Mouse (Mus musculus) hindbrain, embryonic 16.5 days (tissue): ENCODE data around the gene Zfp72. TPM values are rescaled to one million over a fixed set of nuclear protein-coding genes. Genes with fewer than 3 reads are reported as not detected.

ENCODE experiments used
- ATAC-seq: fragments of 200-750 bp; cut with Nextera tagmentation; 2 replicates; pipeline ENCODE4 v1.8.0; 2017; ENCODE audit warnings: moderate TSS enrichment, moderate library complexity
- H3K27ac ChIP-seq: fragments of 300-500 bp; sonication (generic); 2 replicates; pipeline ENCODE4 v1.5.1; 2014; ENCODE audit warnings: low read depth, mild to moderate bottlenecking, control low read depth, low read length, moderate library complexity
- H3K27me3 ChIP-seq: fragments of 300-500 bp; sonication (generic); replicated peaks from 2 replicates; pipeline ENCODE4 v1.6.1; 2014; ENCODE audit warnings: low read length; ENCODE audit not compliant: control insufficient read depth, insufficient read depth
- H3K36me3 ChIP-seq: fragments of 300-500 bp; sonication (generic); 2 replicates; pipeline ENCODE4 v1.6.1; 2014; ENCODE audit warnings: mild to moderate bottlenecking, low read length, moderate library complexity, mixed read lengths; ENCODE audit not compliant: control insufficient read depth, insufficient read depth
- H3K4me1 ChIP-seq: fragments of 300-500 bp; sonication (generic); 2 replicates; pipeline ENCODE4 v1.6.1; 2014; ENCODE audit warnings: low read depth, low read length; ENCODE audit not compliant: control insufficient read depth, insufficient read depth
- H3K4me2 ChIP-seq: fragments of 300-500 bp; sonication (generic); 2 replicates; pipeline ENCODE4 v1.6.1; 2014; ENCODE audit warnings: mild to moderate bottlenecking, low read length, control low read depth, moderate library complexity
- H3K4me3 ChIP-seq: fragments of 300-500 bp; sonication (generic); 2 replicates; pipeline ENCODE4 v1.5.1; 2014; ENCODE audit warnings: mild to moderate bottlenecking, low read length, control low read depth, moderate library complexity
- H3K9ac ChIP-seq: fragments of 300-500 bp; sonication (generic); 2 replicates; pipeline ENCODE4 v1.6.1; 2014; ENCODE audit warnings: low read depth, mild to moderate bottlenecking, control low read depth, low read length, moderate library complexity
- H3K9me3 ChIP-seq: fragments of 300-500 bp; sonication (generic); 2 replicates; pipeline ENCODE4 v1.6.1; 2014; ENCODE audit warnings: mild to moderate bottlenecking, low read length, moderate library complexity; ENCODE audit not compliant: control insufficient read depth
- WGBS: fragments of 180-500 bp; shearing (Covaris S2); extraction: QIAGEN DNeasy Blood & Tissue Kit; methylation state at CpG from one replicate; pipeline ENCODE4 v1.1.7; 2014; 5-methylcytosine and 5-hydroxymethylcytosine counted together
- polyA plus RNA-seq: library from polyadenylated mRNA; unstranded; fragments of >200 nt; fragmentation: Nextera tagmentation; extraction: Ambion mirVana; gene quantifications from 2 replicates; pipeline ENCODE4 v1.2.1, GENCODE M21; 2015

Gene Zfp72
- polyA plus RNA-seq: 8.5 and 9.0 TPM in 2 replicates

- 0 out of 2 replicates have a peak within 1 kb of the TSS, but pooled peaks have one; percentile 46 for H3K27ac ChIP-seq
- peak within 1 kb of the TSS; percentile 57 for H3K9ac ChIP-seq
- H3K4me2 ChIP-seq: peak within 1 kb of the TSS; percentile 53
- H3K36me3 ChIP-seq: no peaks in the 10 kb centered on the region
- H3K4me1 ChIP-seq: peaks cover 5% of the 10 kb centered on the region; the same call in 1 of the 2 replicates
- WGBS: 1% methylated on average over 14 of the region's 14 CpGs
- no peaks in the 10 kb centered on the region for H3K27me3 ChIP-seq
- no peaks in the 10 kb centered on the region for H3K9me3 ChIP-seq
- peak; percentile 95 for ATAC-seq
- H3K4me3 ChIP-seq: peak within 1 kb of the TSS; percentile 51
These were observed at the start of gene Zfp72 for GRCm38 (mm10) chr13:74390371-74390990. Gene Zfp72 (minus strand): TSS chr13:74390836.

DNA sequence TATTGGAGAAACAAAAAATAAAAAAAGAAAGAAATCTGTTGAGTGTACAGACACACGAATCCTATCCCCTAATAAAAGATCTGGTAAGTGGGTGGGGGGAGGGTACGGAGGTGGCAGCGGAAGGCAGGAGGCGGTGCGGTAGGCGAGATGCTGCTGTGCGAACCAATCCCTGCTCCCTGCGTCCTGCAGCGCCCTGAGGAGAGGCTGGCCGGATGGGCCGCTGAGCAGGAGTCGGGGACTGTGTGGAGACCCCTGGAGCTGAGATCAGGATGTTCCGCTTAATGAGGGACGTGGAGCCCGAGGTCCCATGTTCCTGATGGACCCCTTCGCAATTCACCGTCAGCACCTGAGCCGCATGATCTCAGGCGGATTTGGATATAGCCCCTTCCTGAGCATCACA lies 49.3 kb upstream of the Zfp72 start:
- Histone ChIP-seq H3K36me3 (peaks cover 19% of the 10 kb centered on the region), H3K4me2 (no peak overlapping the region), H3K27ac (no peak overlapping the region), H3K4me1 (no peaks in the 10 kb centered on the region), H3K27me3 (no peaks in the 10 kb centered on the region), H3K9ac (no peak overlapping the region), H3K9me3 (peaks cover 32% of the 10 kb centered on the region), H3K4me3 (no peak overlapping the region)
- no peak for ATAC-seq
- 37% methylated on average over 19 of the region's 19 CpGs for WGBS

- WGBS: 11% methylated on average over 11 of the region's 11 CpGs
- H3K27me3 ChIP-seq: no peaks in the 10 kb centered on the region
- no peaks in the 10 kb centered on the region for H3K4me1 ChIP-seq
- H3K36me3 ChIP-seq: no peaks in the 10 kb centered on the region
- ATAC-seq: no peak
- H3K4me2 ChIP-seq: peak within 1 kb of the TSS; percentile 27
- no peak within 1 kb of the TSS for H3K9ac ChIP-seq
- H3K4me3 ChIP-seq: no peak within 1 kb of the TSS
- no peak within 1 kb of the TSS for H3K27ac ChIP-seq
- H3K9me3 ChIP-seq: no peaks in the 10 kb centered on the region
These were observed 8.7 kb upstream of the Zfp72 start, which contains the start of gene Ftl1-ps1 for GRCm38 (mm10) chr13:74399298-74399839. Gene Ftl1-ps1 (plus strand): TSS chr13:74399694.

DNA sequence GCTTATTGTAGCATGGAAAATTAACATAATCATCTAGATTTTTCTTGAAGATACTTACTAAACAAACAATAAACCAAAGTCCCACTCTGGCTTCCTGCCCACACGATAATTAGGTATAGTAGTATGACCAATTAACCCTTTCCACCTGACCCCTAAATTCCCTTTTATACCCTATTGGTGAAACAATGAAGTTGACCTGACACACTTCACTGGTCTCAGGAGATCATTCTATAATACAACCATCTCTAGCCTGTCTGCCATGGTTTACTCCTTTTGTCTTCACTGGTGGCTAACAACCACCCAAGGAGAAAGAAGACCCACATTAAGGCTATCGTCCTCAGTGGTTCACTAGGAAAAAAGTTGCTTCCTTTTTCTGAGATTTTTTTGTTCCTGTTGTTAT lies 520 bp upstream of the Zfp72 start:
- WGBS: 79% methylated on average over 2 of the region's 2 CpGs
- ATAC-seq: peak; percentile 18; the same call in 1 of the 2 replicates
- H3K4me3 ChIP-seq: no peak overlapping the region
- H3K4me1 ChIP-seq: peaks cover 5% of the 10 kb centered on the region; the same call in 1 of the 2 replicates
- no peaks in the 10 kb centered on the region for H3K36me3 ChIP-seq
- H3K9ac ChIP-seq: no peak overlapping the region
- no peak overlapping the region for H3K4me2 ChIP-seq
- no peaks in the 10 kb centered on the region for H3K9me3 ChIP-seq
- H3K27ac ChIP-seq: no peak overlapping the region
- no peaks in the 10 kb centered on the region for H3K27me3 ChIP-seq

DNA sequence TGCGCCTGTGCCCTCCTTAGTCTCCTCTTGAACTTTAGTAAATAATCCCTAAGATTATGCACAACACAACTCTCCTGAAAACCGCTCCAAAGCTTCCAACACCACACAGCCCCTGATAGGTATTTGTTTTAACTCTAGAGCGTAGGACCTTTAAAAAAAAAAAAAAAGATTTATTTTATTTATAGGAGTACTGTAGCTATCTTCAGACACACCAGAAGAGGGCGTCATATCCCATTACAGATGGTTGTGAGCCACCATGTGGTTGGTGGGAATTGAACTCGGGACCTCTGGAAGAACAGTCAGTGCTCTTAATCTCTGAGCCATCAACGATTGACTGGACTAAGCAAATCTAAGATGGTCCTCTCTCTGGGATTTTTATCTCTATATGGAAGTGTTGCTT lies 906 bp downstream of the Zfp72 start:
- H3K9ac ChIP-seq: no peak overlapping the region
- peak; percentile 15 for ATAC-seq
- H3K4me1 ChIP-seq: peaks cover 5% of the 10 kb centered on the region; the same call in 1 of the 2 replicates
- H3K36me3 ChIP-seq: no peaks in the 10 kb centered on the region
- H3K27ac ChIP-seq: no peak overlapping the region
- H3K9me3 ChIP-seq: no peaks in the 10 kb centered on the region
- WGBS: 67% methylated on average over 6 of the region's 6 CpGs
- H3K4me3 ChIP-seq: peak overlapping the region; percentile 51
- peak overlapping the region; percentile 53 for H3K4me2 ChIP-seq
- H3K27me3 ChIP-seq: no peaks in the 10 kb centered on the region

- H3K9ac ChIP-seq: peak overlapping the region; percentile 9; the same call in 1 of the 2 replicates
- H3K27me3 ChIP-seq: no peaks in the 10 kb centered on the region
- no peak overlapping the region for H3K27ac ChIP-seq
- 49% methylated on average over 3 of the region's 3 CpGs for WGBS
- peak overlapping the region; percentile 16 for H3K4me2 ChIP-seq
- peaks cover 10% of the 10 kb centered on the region for H3K4me1 ChIP-seq
- peak; percentile 58 for ATAC-seq
- no peaks in the 10 kb centered on the region for H3K9me3 ChIP-seq
- 0 out of 2 replicates have a peak, but pooled peaks cover 3% of the 10 kb centered on the region for H3K36me3 ChIP-seq
- no peak overlapping the region for H3K4me3 ChIP-seq
These were observed 8.3 kb downstream of the Zfp72 start for GRCm38 (mm10) chr13:74382289-74382688.

DNA sequence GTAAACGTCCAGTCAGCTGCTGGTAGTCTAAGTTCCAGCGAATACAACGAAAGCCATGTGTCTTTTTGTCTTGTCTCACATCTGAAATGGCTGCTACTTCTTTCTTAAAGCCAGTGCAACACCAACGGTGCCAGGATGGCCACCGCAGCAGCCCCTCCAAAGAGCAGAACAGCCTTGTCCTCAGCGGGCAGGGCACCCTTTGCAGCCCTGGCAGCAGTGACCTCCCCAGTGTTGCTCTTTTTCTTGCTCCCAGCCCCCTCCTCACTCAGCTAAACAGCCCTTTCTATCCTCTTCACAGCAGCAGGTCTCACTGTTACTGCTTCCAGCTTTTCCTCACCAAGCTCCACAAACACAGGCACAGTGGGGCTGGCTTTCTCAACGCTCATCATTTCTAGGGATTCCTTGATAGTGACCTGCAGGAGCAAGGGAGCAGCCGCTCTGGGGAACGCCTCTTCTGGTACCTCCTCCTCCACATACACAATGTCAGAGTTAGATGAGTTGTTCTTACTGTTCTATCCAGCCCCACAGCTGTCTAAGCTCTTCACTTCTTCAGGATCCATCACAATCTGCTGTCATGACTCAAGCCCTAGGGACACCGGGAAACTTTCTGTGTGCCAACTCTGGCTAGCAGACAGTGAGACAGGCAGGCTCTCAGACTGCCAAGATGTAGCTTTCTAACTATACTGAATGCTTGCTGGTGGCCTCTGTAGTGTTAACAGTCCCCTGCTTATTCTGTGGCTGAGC lies 8.9 kb downstream of the Zfp72 start:
- peak; percentile 88 for ATAC-seq
- Histone ChIP-seq H3K4me3 (no peak overlapping the region), H3K9ac (peak overlapping the region; percentile 9), H3K4me2 (peak overlapping the region; percentile 16), H3K27ac (peak overlapping the region; percentile 39; the same call in 1 of the 2 replicates), H3K36me3 (0 out of 2 replicates have a peak, but pooled peaks cover 3% of the 10 kb centered on the region), H3K4me1 (peaks cover 10% of the 10 kb centered on the region), H3K9me3 (no peaks in the 10 kb centered on the region), H3K27me3 (no peaks in the 10 kb centered on the region)
- WGBS: 66% methylated on average over 10 of the region's 10 CpGs

DNA sequence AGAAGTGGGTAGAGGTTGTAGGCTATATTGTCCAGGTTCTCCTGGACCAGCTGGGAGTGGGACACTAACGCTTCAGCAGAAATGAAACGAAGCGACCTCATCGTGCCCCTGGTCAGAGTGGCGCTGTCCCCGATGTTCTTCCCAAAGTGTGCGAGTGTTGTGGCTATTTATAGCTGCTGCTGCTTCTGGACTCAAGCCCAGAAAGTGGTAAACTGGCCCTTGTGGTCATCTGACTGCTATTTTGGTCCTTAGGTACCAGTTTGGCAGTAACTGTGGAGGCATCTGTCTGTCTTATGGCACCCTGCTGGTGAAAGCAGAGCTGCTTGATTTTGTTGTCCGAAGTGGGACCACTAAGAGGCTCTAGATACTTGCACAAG lies 26.8 kb downstream of the Zfp72 start, which contains the start of gene Lrrc14b:
Gene Lrrc14b, minus strand, starts transcription at position 147 of the 377 bp plus-strand sequence.
- no peak within 1 kb of the TSS for H3K4me2 ChIP-seq
- no peaks in the 10 kb centered on the region for H3K4me1 ChIP-seq
- H3K36me3 ChIP-seq: peaks cover 15% of the 10 kb centered on the region
- H3K27me3 ChIP-seq: no peaks in the 10 kb centered on the region
- no peak within 1 kb of the TSS for H3K9ac ChIP-seq
- H3K4me3 ChIP-seq: no peak within 1 kb of the TSS
- ATAC-seq: no peak; the same call in 1 of the 2 replicates
- no peak within 1 kb of the TSS for H3K27ac ChIP-seq
- no peaks in the 10 kb centered on the region for H3K9me3 ChIP-seq
- 65% methylated on average over 8 of the region's 8 CpGs for WGBS
